Mouse (Mus musculus) liver, embryonic 14.5 days (tissue): ENCODE measurements around the gene Cpeb3. TPM values are rescaled to one million over a fixed set of nuclear protein-coding genes. Genes with fewer than 3 reads are reported as not detected.

Experiments
- ATAC-seq: fragments of 200-750 bp; cut with Nextera tagmentation; 2 replicates; pipeline ENCODE4 v1.8.0; 2017; ENCODE audit warnings: moderate number of reproducible peaks, mild to moderate bottlenecking, moderate library complexity; ENCODE audit not compliant: insufficient read depth
- DNase-seq, 3 experiments: peaks; one replicate each; pipeline ENCODE4 v3.0.0-alpha.2; 2012 to 2013; ENCODE audit warnings: low read depth in 3 of 3, low spot score in 3 of 3
- H3K27ac ChIP-seq: fragments of 300-500 bp; sonication (generic); 2 replicates; pipeline ENCODE4 v1.5.1; 2014; ENCODE audit warnings: moderate library complexity, mild to moderate bottlenecking, control low read depth, inconsistent platforms
- H3K27me3 ChIP-seq: fragments of 300-500 bp; sonication (generic); 2 replicates; pipeline ENCODE4 v1.6.1; 2014; ENCODE audit warnings: mild to moderate bottlenecking, low read length, moderate library complexity; ENCODE audit not compliant: control insufficient read depth, insufficient read depth
- H3K36me3 ChIP-seq: fragments of 300-500 bp; sonication (generic); replicated peaks from 2 replicates; pipeline ENCODE4 v1.6.1; 2014; ENCODE audit warnings: low read depth; ENCODE audit not compliant: control insufficient read depth, insufficient read depth
- H3K4me1 ChIP-seq, 2 experiments: fragments of 200-500 bp in 1 of 2; fragments of 300-500 bp in 1 of 2; sonication (generic) in 1 of 2; replicated peaks; 2 replicates each; pipeline ENCODE4 v1.6.1; 2012 to 2014; ENCODE audit warnings: antibody characterized with exemption in 1 of 2, inconsistent platforms in 1 of 2, low read length in 1 of 2; ENCODE audit not compliant: control insufficient read depth in 2 of 2, insufficient read depth in 2 of 2
- H3K4me2 ChIP-seq: fragments of 300-500 bp; sonication (generic); 2 replicates; pipeline ENCODE4 v1.6.1; 2014; ENCODE audit warnings: low read depth, mild to moderate bottlenecking, control low read depth, moderate library complexity
- H3K4me3 ChIP-seq, 2 experiments: fragments of 200-500 bp in 1 of 2; fragments of 300-500 bp in 1 of 2; sonication (generic) in 1 of 2; 2 replicates each; pipeline ENCODE4 v1.5.1; 2012 to 2014; ENCODE audit warnings: low read depth in 2 of 2, low read length in 2 of 2, mild to moderate bottlenecking in 2 of 2, control low read depth in 1 of 2, inconsistent platforms in 1 of 2, moderate library complexity in 1 of 2; ENCODE audit not compliant: insufficient read depth in 1 of 2
- H3K9ac ChIP-seq: fragments of 300-500 bp; sonication (generic); replicated peaks from 2 replicates; pipeline ENCODE4 v1.6.1; 2014; ENCODE audit warnings: mild to moderate bottlenecking, control low read depth, moderate library complexity
- H3K9me3 ChIP-seq: fragments of 300-500 bp; sonication (generic); 2 replicates; pipeline ENCODE4 v1.6.1; 2016; ENCODE audit warnings: low read length, mixed read lengths; ENCODE audit not compliant: control insufficient read depth
- CTCF ChIP-seq: IDR thresholded peaks from 2 replicates; pipeline ENCODE4 v1.5.1; 2016; ENCODE audit warnings: antibody characterized with exemption, low read depth, control low read depth
- EP300 ChIP-seq: IDR thresholded peaks from 2 replicates; pipeline ENCODE4 v1.6.1; 2016; ENCODE audit warnings: antibody characterized with exemption, low read depth
- WGBS: fragments of 180-500 bp; shearing (Covaris S2); extraction: QIAGEN DNeasy Blood & Tissue Kit; methylation state at CpG from one replicate; pipeline ENCODE4 v1.1.7; 2014; ENCODE audit not compliant: insufficient replicate concordance; 5-methylcytosine and 5-hydroxymethylcytosine counted together
- polyA plus RNA-seq, 2 experiments: library from polyadenylated mRNA; depleted of rRNA in 1 of 2; stranded (reverse) in 1 of 2; unstranded in 1 of 2; fragments of >200 nt; fragmentation: Nextera tagmentation in 1 of 2; extraction: Ambion mirVana in 1 of 2; gene quantifications; 2 replicates each; pipeline versions ENCODE4 v1.2.1 to v1.2.3; 2012 to 2014

The Cpeb3 gene
- polyA plus RNA-seq, 2 experiments = 1.9 to 2.4 TPM

- Histone ChIP-seq H3K4me1 (peaks cover 14 to 29% of the 10 kb centered on the region in 2 experiments), H3K27ac (peak overlapping the region; percentile 29; the same call in 1 of the 2 replicates), H3K9me3 (no peaks in the 10 kb centered on the region; the same call in 1 of the 2 replicates), H3K36me3 (no peaks in the 10 kb centered on the region), H3K27me3 (no peaks in the 10 kb centered on the region), H3K4me3 (no peak overlapping the region), H3K9ac (no peak overlapping the region), H3K4me2 (no peak overlapping the region)
- ATAC-seq (no peak), DNase-seq (no peak)
- 40% methylated on average over 2 of the region's 2 CpGs for WGBS
- TF ChIP-seq CTCF (no peak), EP300 (no peak)
Observed at GRCm38 (mm10) chr19:37242707-37243106, 34.3 kb upstream of the Cpeb3 start.

DNA sequence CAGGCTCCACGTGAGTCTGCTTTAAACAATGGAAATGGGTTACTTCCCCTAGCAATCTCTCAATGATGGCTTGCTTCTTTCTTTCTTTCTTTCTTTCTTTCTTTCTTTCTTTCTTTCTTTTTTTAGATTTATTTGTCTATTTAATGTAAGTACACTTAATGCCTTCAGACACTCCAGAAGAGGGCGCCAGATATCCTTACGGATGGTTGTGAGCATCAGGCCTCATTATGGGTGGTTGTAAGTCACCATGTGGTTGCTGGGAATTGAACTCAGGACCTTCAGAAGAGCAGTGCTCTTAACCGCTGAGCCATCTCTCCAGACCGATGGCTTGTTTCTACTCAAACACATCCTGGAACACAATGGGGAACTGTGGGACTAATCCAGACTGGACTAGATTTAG is 32.8 kb upstream of the Cpeb3 start:
- no peak for DNase-seq
- Histone ChIP-seq H3K4me2 (no peak overlapping the region), H3K4me3 (no peak overlapping the region), H3K9me3 (no peaks in the 10 kb centered on the region; the same call in 1 of the 2 replicates), H3K4me1 (peaks cover 29 to 43% of the 10 kb centered on the region in 2 experiments), H3K9ac (no peak overlapping the region), H3K27me3 (no peaks in the 10 kb centered on the region), H3K36me3 (no peaks in the 10 kb centered on the region), H3K27ac (no peak overlapping the region)
- 64% methylated on average over 5 of the region's 5 CpGs for WGBS
- TF ChIP-seq EP300 (no peak), CTCF (peak; percentile 65)
- no peak for ATAC-seq

- H3K4me2 ChIP-seq = peak overlapping the region; percentile 87
- H3K27me3 ChIP-seq = peaks cover 5% of the 10 kb centered on the region; the same call in 1 of the 2 replicates
- peak overlapping the region; percentile 61 for H3K9ac ChIP-seq
- no peaks in the 10 kb centered on the region for H3K9me3 ChIP-seq
- H3K36me3 ChIP-seq = no peaks in the 10 kb centered on the region
- H3K4me3 ChIP-seq = no peak overlapping the region
- H3K27ac ChIP-seq = peak overlapping the region; percentile 99
- H3K4me1 ChIP-seq = peaks cover 47 to 57% of the 10 kb centered on the region in 2 experiments
- DNase-seq (peak in 1 of 3 experiments; percentile 78), ATAC-seq (no peak)
- WGBS = 20% methylated on average over 4 of the region's 4 CpGs
- no peak for TF ChIP-seq EP300
- no peak for TF ChIP-seq CTCF
Observed at GRCm38 (mm10) chr19:37239096-37239495, 30.7 kb upstream of the Cpeb3 start.

DNA sequence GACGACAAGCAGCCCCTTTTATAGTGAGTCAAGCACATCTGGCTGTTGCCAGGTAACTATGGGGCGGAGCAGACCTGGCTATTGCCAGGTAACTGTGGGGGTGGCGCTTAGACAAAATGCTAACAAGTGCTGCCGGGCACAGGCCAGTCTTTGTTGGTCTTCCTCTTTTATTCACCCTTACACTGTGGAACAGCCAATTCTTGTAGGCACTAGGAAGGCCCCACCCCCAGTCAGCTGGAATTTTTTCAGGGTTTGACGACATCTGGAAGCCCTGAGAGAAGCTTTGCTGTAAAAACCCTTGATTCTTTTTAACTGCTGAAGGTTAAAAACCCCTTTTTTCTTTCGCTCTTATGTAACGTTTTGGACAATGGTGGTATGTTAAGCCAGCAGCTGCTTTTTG is 30.2 kb upstream of the Cpeb3 start:
- Histone ChIP-seq H3K4me1 (peaks cover 47 to 56% of the 10 kb centered on the region in 2 experiments), H3K4me3 (no peak overlapping the region; a peak in 1 of 4 replicates), H3K27ac (peak overlapping the region; percentile 99), H3K9ac (peak overlapping the region; percentile 61), H3K36me3 (no peaks in the 10 kb centered on the region), H3K4me2 (peak overlapping the region; percentile 87), H3K27me3 (peaks cover 5% of the 10 kb centered on the region; the same call in 1 of the 2 replicates), H3K9me3 (no peaks in the 10 kb centered on the region)
- DNase-seq = peak in 1 of 3 experiments; percentile 75
- ATAC-seq = peak; percentile 34; the same call in 1 of the 2 replicates
- TF ChIP-seq CTCF (no peak), EP300 (no peak)
- 22% methylated on average over 7 of the region's 7 CpGs for WGBS

DNA sequence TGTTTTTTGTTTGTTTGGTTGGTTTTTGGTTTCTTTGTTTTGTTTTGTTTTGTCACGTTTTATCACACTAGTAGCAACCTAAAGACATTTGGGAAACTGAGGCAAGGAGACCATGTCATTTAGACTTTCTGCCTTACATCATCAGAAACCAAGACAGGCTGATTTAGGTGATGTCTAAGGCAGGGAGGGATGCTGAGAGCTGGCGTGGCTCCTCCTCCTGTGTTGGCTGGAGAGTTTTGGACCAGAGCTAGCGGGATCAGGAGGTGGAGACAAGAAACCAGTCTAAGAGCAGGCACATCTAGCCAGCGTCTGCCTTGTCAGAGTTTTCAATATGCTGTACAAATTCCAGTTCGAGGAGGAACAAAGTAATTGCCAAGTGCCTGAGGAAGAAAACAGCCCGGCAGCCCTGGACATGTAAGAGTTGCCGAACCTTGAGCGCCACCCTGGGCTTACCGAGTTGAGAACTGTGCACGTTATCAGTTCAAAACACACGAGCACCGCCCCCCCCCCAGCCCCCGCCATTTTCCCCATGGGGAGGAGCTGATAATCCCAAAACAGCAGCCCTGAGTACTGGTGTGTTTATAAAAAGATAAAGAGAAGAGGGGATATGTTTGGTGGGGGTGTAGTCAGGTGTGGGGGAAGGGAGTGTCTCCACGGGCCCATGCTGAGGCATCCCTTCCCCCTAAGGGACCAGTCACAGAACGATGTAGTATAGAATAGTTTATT is 29.5 kb upstream of the Cpeb3 start:
- peak overlapping the region; percentile 99 for H3K27ac ChIP-seq
- H3K9ac ChIP-seq = peak overlapping the region; percentile 85
- H3K9me3 ChIP-seq = no peaks in the 10 kb centered on the region
- H3K27me3 ChIP-seq = peaks cover 5% of the 10 kb centered on the region; the same call in 1 of the 2 replicates
- peak; percentile 87 for ATAC-seq
- H3K36me3 ChIP-seq = no peaks in the 10 kb centered on the region
- TF ChIP-seq EP300 (peak; percentile 99), CTCF (peak; percentile 55)
- peak overlapping the region; percentile 87 for H3K4me2 ChIP-seq
- H3K4me1 ChIP-seq = peaks cover 51 to 59% of the 10 kb centered on the region in 2 experiments
- 3% methylated on average over 15 of the region's 15 CpGs for WGBS
- peak overlapping the region; percentile 47 to 57 for H3K4me3 ChIP-seq
- peak; percentile 92 to 99 (median 93) for DNase-seq
